Mouse (Mus musculus): ENCODE measurements around the gene Gm5105. TPM values are rescaled to one million over a fixed set of nuclear protein-coding genes. Genes with fewer than 3 reads are reported as not detected.

Gene Gm5105
- polyA plus RNA-seq, 1 experiment from 2014 or later = 0.14 TPM

- Histone ChIP-seq H3K36me3 (ENCODE audit: control insufficient read depth, insufficient read depth) (no peaks in the 10 kb centered on the region), H3K9me3 (ENCODE audit: control insufficient read depth, low read length) (no peaks in the 10 kb centered on the region), H3K4me1 (replicated peaks; ENCODE audit: control insufficient read depth, insufficient read depth, low read length) (no peaks in the 10 kb centered on the region), H3K27me3 (replicated peaks; ENCODE audit: control insufficient read depth, insufficient read depth, low read length) (no peaks in the 10 kb centered on the region), H3K27ac (ENCODE audit: low read length) (no peak overlapping the region), H3K9ac (replicated peaks; ENCODE audit: low read depth, low read length) (no peak overlapping the region), H3K4me2 (ENCODE audit: low read length) (no peak overlapping the region), H3K4me3 (replicated peaks; ENCODE audit: low read length) (no peak overlapping the region)
- 80% methylated on average over 12 of the region's 12 CpGs for WGBS
- ATAC-seq = no peak
These were observed 50.4 kb downstream of the Gm5105 start for GRCm38 (mm10) chr3:138016810-138017209.

- no peaks in the 10 kb centered on the region for H3K36me3 ChIP-seq (ENCODE audit: control insufficient read depth, insufficient read depth)
- H3K9me3 ChIP-seq (ENCODE audit: control insufficient read depth, low read length) = no peaks in the 10 kb centered on the region
- H3K27ac ChIP-seq (ENCODE audit: low read length) = no peak overlapping the region
- H3K4me3 ChIP-seq (replicated peaks; ENCODE audit: low read length) = no peak overlapping the region
- 86% methylated on average over 2 of the region's 2 CpGs for WGBS
- H3K9ac ChIP-seq (replicated peaks; ENCODE audit: low read depth, low read length) = no peak overlapping the region
- no peaks in the 10 kb centered on the region for H3K27me3 ChIP-seq (replicated peaks; ENCODE audit: control insufficient read depth, insufficient read depth, low read length)
- no peaks in the 10 kb centered on the region for H3K4me1 ChIP-seq (replicated peaks; ENCODE audit: control insufficient read depth, insufficient read depth, low read length)
- ATAC-seq = no peak
- no peak overlapping the region for H3K4me2 ChIP-seq (ENCODE audit: low read length)
These were observed 52.5 kb downstream of the Gm5105 start for GRCm38 (mm10) chr3:138014725-138015124.

DNA sequence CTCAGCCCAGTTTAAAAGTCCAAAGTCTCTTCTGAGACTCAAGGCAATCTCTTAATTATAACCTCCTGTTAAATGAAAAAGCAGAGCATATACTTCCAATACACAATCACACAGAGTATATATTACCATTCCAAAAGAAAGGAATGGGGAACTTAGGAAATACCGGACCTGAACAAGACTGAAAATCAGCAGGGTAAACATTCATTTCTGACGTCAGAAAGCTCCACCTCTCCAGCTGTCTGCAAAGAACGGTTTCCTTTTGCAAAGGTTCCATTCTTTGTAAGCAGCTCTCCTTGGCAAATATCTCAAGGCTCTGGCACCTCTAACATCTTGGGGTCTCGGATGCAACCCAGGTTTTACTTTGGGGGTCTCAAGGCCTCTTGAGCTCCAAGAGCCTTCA is 54.8 kb downstream of the Gm5105 start:
- H3K4me3 ChIP-seq (replicated peaks; ENCODE audit: low read length) = no peak overlapping the region
- H3K27ac ChIP-seq (ENCODE audit: low read length) = no peak overlapping the region
- no peaks in the 10 kb centered on the region for H3K4me1 ChIP-seq (replicated peaks; ENCODE audit: control insufficient read depth, insufficient read depth, low read length)
- no peaks in the 10 kb centered on the region for H3K27me3 ChIP-seq (replicated peaks; ENCODE audit: control insufficient read depth, insufficient read depth, low read length)
- no peak overlapping the region for H3K4me2 ChIP-seq (ENCODE audit: low read length)
- WGBS = 57% methylated on average over 4 of the region's 4 CpGs
- H3K36me3 ChIP-seq (ENCODE audit: control insufficient read depth, insufficient read depth) = no peaks in the 10 kb centered on the region
- H3K9me3 ChIP-seq (ENCODE audit: control insufficient read depth, low read length) = no peaks in the 10 kb centered on the region
- no peak for ATAC-seq
- no peak overlapping the region for H3K9ac ChIP-seq (replicated peaks; ENCODE audit: low read depth, low read length)

DNA sequence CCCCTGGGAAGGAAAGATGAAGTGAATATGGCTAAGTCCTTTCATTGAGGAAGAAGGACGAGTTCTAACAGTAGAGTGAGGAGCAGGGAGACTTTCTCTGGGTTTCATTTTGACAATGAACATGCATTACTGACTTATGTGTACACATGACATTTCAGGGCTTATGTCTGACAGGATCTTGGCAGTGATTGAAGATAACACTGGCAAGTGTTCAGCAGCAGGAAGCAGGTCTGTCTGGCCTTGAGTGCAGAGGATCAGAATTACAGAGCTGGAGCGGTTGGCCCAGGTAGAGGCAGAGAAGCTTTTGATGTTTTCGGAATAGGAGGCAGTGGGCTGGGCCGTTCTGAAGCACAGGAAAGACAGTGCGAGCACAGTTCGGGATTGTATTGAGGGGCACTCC is 59.0 kb downstream of the Gm5105 start:
- no peaks in the 10 kb centered on the region for H3K4me1 ChIP-seq (replicated peaks; ENCODE audit: control insufficient read depth, insufficient read depth, low read length)
- H3K27ac ChIP-seq (ENCODE audit: low read length) = no peak overlapping the region

DNA sequence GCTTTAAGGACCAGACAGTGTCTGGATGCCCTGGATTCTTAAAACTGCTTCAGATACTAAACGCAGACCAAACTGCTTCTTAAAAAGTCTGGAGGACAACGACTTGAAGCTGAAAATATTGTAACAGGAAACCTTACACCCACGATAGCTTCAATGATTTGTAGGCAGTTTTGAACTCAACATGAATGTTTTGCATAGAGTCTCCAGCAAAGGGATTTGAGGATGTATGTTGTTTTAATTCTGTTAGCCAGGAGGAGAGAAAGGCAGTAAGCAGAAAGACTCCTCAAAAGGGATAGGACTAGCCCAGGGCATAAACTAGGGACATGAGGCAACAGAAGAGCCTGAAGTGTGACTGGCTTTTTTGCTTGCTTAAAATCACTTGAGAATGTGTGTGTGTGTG is 60.3 kb downstream of the Gm5105 start:
- no peaks in the 10 kb centered on the region for H3K4me1 ChIP-seq (replicated peaks; ENCODE audit: control insufficient read depth, insufficient read depth, low read length)
- H3K9me3 ChIP-seq (ENCODE audit: control insufficient read depth, low read length) = peaks cover 4% of the 10 kb centered on the region
- no peaks in the 10 kb centered on the region for H3K36me3 ChIP-seq (ENCODE audit: control insufficient read depth, insufficient read depth)
- no peak for ATAC-seq
- H3K4me3 ChIP-seq (replicated peaks; ENCODE audit: low read length) = no peak overlapping the region
- no peak overlapping the region for H3K27ac ChIP-seq (ENCODE audit: low read length)
- no peak overlapping the region for H3K9ac ChIP-seq (replicated peaks; ENCODE audit: low read depth, low read length)
- H3K4me2 ChIP-seq (ENCODE audit: low read length) = no peak overlapping the region
- H3K27me3 ChIP-seq (replicated peaks; ENCODE audit: control insufficient read depth, insufficient read depth, low read length) = no peaks in the 10 kb centered on the region
- 78% methylated on average over 3 of the region's 3 CpGs for WGBS

More for the DNA sequence above, 59.0 kb downstream of the Gm5105 start:
- Histone ChIP-seq H3K36me3 (ENCODE audit: control insufficient read depth, insufficient read depth) (no peaks in the 10 kb centered on the region), H3K4me3 (replicated peaks; ENCODE audit: low read length) (no peak overlapping the region), H3K27me3 (replicated peaks; ENCODE audit: control insufficient read depth, insufficient read depth, low read length) (no peaks in the 10 kb centered on the region), H3K4me2 (ENCODE audit: low read length) (no peak overlapping the region), H3K9me3 (ENCODE audit: control insufficient read depth, low read length) (peaks cover 4% of the 10 kb centered on the region), H3K9ac (replicated peaks; ENCODE audit: low read depth, low read length) (no peak overlapping the region)
- no peak for ATAC-seq
- 76% methylated on average over 6 of the region's 6 CpGs for WGBS

DNA sequence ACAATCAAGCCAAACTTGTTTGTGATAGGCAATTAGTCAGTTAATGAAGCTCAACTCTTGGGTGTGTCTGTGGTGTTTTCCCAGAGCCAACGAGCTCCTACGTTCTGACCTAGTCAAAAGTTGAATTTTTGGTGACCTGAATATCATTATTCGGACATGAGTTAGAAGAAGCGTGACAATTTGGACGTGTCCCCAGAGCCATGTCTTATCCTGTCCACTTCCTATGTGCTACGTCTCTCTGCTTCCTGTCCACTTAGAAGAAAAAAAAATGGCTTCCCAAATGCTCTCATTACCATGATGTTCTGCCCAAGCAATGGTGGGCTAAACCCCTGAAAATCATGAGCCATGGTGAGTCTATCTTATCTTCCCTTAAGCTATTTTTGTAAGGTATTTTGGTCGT is 63.9 kb downstream of the Gm5105 start:
- Histone ChIP-seq H3K4me2 (ENCODE audit: low read length) (no peak overlapping the region), H3K27ac (ENCODE audit: low read length) (no peak overlapping the region), H3K27me3 (replicated peaks; ENCODE audit: control insufficient read depth, insufficient read depth, low read length) (no peaks in the 10 kb centered on the region), H3K36me3 (ENCODE audit: control insufficient read depth, insufficient read depth) (no peaks in the 10 kb centered on the region), H3K4me3 (replicated peaks; ENCODE audit: low read length) (no peak overlapping the region), H3K4me1 (replicated peaks; ENCODE audit: control insufficient read depth, insufficient read depth, low read length) (peaks cover 3% of the 10 kb centered on the region; the same call in 1 of the 2 replicates), H3K9ac (replicated peaks; ENCODE audit: low read depth, low read length) (no peak overlapping the region), H3K9me3 (ENCODE audit: control insufficient read depth, low read length) (peaks cover 4% of the 10 kb centered on the region)
- 89% methylated on average over 7 of the region's 7 CpGs for WGBS
- no peak for ATAC-seq

- no peaks in the 10 kb centered on the region for H3K27me3 ChIP-seq (replicated peaks; ENCODE audit: control insufficient read depth, insufficient read depth, low read length)
- no peak for ATAC-seq
- no peaks in the 10 kb centered on the region for H3K36me3 ChIP-seq (ENCODE audit: control insufficient read depth, insufficient read depth)
- H3K4me2 ChIP-seq (ENCODE audit: low read length) = no peak overlapping the region
- H3K27ac ChIP-seq (ENCODE audit: low read length) = no peak overlapping the region
- H3K4me3 ChIP-seq (replicated peaks; ENCODE audit: low read length) = no peak overlapping the region
- H3K9ac ChIP-seq (replicated peaks; ENCODE audit: low read depth, low read length) = no peak overlapping the region
- 89% methylated on average over 6 of the region's 6 CpGs for WGBS
- H3K4me1 ChIP-seq (replicated peaks; ENCODE audit: control insufficient read depth, insufficient read depth, low read length) = peaks cover 3% of the 10 kb centered on the region; the same call in 1 of the 2 replicates
- peaks cover 4% of the 10 kb centered on the region for H3K9me3 ChIP-seq (ENCODE audit: control insufficient read depth, low read length)
These were observed 64.6 kb downstream of the Gm5105 start for GRCm38 (mm10) chr3:138002545-138002944.

GRCm38 (mm10) chr3:138001865-138002264 is 65.3 kb downstream of the Gm5105 start:
- H3K4me2 ChIP-seq (ENCODE audit: low read length) = no peak overlapping the region
- H3K36me3 ChIP-seq (ENCODE audit: control insufficient read depth, insufficient read depth) = no peaks in the 10 kb centered on the region
- H3K27ac ChIP-seq (ENCODE audit: low read length) = no peak overlapping the region
- peaks cover 3% of the 10 kb centered on the region; the same call in 1 of the 2 replicates for H3K4me1 ChIP-seq (replicated peaks; ENCODE audit: control insufficient read depth, insufficient read depth, low read length)
- WGBS = 77% methylated on average over 4 of the region's 4 CpGs
- H3K9me3 ChIP-seq (ENCODE audit: control insufficient read depth, low read length) = peaks cover 4% of the 10 kb centered on the region
- no peak overlapping the region for H3K4me3 ChIP-seq (replicated peaks; ENCODE audit: low read length)
- no peak overlapping the region for H3K9ac ChIP-seq (replicated peaks; ENCODE audit: low read depth, low read length)
- no peaks in the 10 kb centered on the region for H3K27me3 ChIP-seq (replicated peaks; ENCODE audit: control insufficient read depth, insufficient read depth, low read length)
- ATAC-seq = no peak

DNA sequence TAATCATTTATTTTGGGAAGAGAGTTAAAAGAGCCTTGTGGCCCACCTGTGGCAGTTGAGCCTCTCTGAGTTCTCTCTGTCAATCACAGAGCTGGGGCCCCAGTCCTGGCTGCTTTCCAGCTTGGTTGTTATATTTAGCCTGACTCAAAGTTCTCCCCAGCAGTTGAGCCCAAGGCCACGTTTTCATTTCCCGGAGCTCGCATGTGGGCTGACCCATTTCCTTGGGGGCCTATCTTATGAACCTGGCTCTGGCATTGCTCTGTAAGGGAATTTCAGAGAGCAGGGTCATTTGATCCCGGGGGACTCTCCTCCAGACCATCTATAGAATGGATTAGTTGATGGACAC is 66.5 kb downstream of the Gm5105 start:
- no peak overlapping the region for H3K9ac ChIP-seq (replicated peaks; ENCODE audit: low read depth, low read length)
- no peak overlapping the region for H3K27ac ChIP-seq (ENCODE audit: low read length)
- H3K4me2 ChIP-seq (ENCODE audit: low read length) = no peak overlapping the region
- H3K27me3 ChIP-seq (replicated peaks; ENCODE audit: control insufficient read depth, insufficient read depth, low read length) = no peaks in the 10 kb centered on the region
- peaks cover 4% of the 10 kb centered on the region for H3K9me3 ChIP-seq (ENCODE audit: control insufficient read depth, low read length)
- no peak overlapping the region for H3K4me3 ChIP-seq (replicated peaks; ENCODE audit: low read length)
- 52% methylated on average over 4 of the region's 4 CpGs for WGBS
- no peak for ATAC-seq
- peaks cover 3% of the 10 kb centered on the region; the same call in 1 of the 2 replicates for H3K4me1 ChIP-seq (replicated peaks; ENCODE audit: control insufficient read depth, insufficient read depth, low read length)
- no peaks in the 10 kb centered on the region for H3K36me3 ChIP-seq (ENCODE audit: control insufficient read depth, insufficient read depth)

DNA sequence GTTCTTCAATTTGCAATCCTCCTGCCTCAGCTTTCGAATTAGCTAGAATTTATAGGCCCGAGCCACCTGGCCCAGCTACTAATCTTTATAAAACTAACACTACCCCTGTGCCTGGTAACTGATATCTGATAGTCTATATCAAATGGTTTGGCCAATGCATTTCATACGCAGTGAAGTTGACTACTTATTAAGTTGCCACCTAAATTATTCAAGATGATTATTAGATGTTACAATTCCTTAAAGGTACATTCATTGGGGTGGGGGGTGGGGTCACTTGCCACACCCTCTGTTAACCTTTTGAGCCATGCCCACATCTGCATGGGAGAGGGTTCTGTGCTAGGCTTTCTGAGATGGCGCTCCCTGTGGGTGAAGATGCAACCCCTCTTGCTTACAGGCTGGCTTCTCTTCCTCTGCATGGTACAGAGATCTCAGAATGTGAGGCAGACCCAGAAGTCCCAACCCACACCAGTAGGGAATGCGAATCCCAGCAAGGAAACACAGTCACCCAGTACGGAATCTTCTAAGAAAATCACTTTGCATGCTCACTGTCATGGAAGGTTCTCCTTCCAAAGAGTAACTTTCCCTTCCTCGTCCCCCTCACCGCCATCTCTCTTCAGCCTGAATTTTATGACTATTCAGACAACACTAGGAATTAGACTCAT is 67.0 kb downstream of the Gm5105 start:
- 94% methylated on average over 8 of the region's 8 CpGs for WGBS
- Histone ChIP-seq H3K36me3 (ENCODE audit: control insufficient read depth, insufficient read depth) (no peaks in the 10 kb centered on the region), H3K4me3 (replicated peaks; ENCODE audit: low read length) (no peak overlapping the region), H3K27me3 (replicated peaks; ENCODE audit: control insufficient read depth, insufficient read depth, low read length) (no peaks in the 10 kb centered on the region), H3K27ac (ENCODE audit: low read length) (no peak overlapping the region), H3K9ac (replicated peaks; ENCODE audit: low read depth, low read length) (no peak overlapping the region), H3K4me2 (ENCODE audit: low read length) (no peak overlapping the region), H3K9me3 (ENCODE audit: control insufficient read depth, low read length) (peaks cover 2% of the 10 kb centered on the region), H3K4me1 (replicated peaks; ENCODE audit: control insufficient read depth, insufficient read depth, low read length) (peaks cover 7% of the 10 kb centered on the region)
- ATAC-seq = no peak
